17 mouse cellular contexts compared by ENCODE assay signal in the genomic region with DNA sequence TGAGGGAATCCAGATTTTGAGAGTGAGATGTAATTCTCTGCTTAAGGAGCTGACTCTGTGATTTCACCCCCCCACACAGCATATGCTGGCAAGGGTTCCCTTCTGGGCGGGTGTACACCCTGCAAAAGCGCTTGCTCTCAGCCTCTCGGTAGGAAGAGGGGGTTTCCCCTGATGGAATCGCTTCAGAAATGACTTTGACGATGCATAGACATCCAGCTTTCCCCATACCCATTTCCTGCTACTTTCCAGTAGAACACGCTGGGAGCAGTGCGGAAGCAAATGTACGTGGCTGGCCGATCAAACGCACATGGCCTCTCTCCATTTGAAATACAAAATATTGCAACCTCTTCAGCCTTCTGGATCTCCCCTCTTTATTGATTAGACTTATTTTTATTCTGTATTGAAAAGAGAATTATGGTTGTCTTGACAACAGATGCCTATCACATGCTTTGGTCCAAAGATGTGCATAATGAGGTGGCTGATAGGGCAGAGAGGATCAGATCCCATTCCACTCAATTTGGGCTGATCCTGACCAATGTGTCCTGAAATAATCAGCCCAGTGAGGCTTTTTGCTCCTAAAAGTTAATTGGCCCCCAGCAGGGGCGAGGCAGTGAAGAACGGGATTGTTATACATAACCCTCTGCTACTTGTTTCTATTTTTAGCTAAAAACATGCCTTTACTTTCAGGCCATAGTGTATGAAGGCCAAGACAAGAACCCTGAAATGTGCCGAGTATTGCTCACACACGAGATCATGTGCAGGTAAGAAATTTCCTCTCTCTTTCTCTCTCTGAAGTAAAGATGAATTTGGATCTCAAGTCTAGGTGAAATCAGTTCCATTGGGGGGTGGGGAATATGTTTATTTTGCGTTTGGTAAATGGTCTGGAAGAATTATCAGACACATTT. TPM values are rescaled to one million over a fixed set of nuclear protein-coding genes. Genes with fewer than 3 reads are reported as not detected.
A peak's percentile ranks its signal among the peaks of the same experiment; 100 is the strongest.
DNase-seq lines count a peak whose midpoint lies in the region; ATAC-seq and TF ChIP-seq lines count a peak whose summit lies in the region.
"Had no signal": no experiment of that assay in that cellular context is flagged by ENCODE, and none has a peak within 500 bp of the region (broad histone marks: within the 10 kb centered on the region; RNA-seq: fewer than 3 reads in every experiment).

No protein-coding gene starts in this region.

- TF ChIP-seq POLR2A in cerebellum, adult 2 months (IDR thresholded peaks at IDR 0.05; ENCODE audit: borderline replicate concordance, insufficient read depth, low read length), result no peak

- H3K9ac ChIP-seq in hindbrain, embryonic 15.5 days, result no peak overlapping the region
- no peak overlapping the region for H3K9ac ChIP-seq in hindbrain, embryonic 11.5 days (ENCODE audit: low read depth, low read length)
- no peak overlapping the region for H3K9ac ChIP-seq in midbrain, embryonic 13.5 days (replicated peaks)
- H3K9ac ChIP-seq in midbrain, embryonic 15.5 days, result no peak overlapping the region
- H3K9ac ChIP-seq: embryonic facial prominence, embryonic 12.5 days; forebrain, embryonic 15.5 days; heart, embryonic 13.5 days had no signal

- 72% methylated on average over 15 of the region's 15 CpGs for WGBS in hindbrain, embryonic 15.5 days
- 89% methylated on average over 15 of the region's 15 CpGs for WGBS in hindbrain, embryonic 11.5 days
- WGBS in midbrain, embryonic 13.5 days, result 81% methylated on average over 15 of the region's 15 CpGs
- 75% methylated on average over 15 of the region's 15 CpGs for WGBS in midbrain, embryonic 15.5 days
- 77% methylated on average over 15 of the region's 15 CpGs for WGBS in cerebellum, adult 2 months

- H3K36me3 ChIP-seq in hindbrain, embryonic 15.5 days, result no peaks in the 10 kb centered on the region
- no peaks in the 10 kb centered on the region for H3K36me3 ChIP-seq in hindbrain, embryonic 11.5 days (ENCODE audit: control insufficient read depth, insufficient read depth, low read length)
- H3K36me3 ChIP-seq in midbrain, embryonic 13.5 days, result no peaks in the 10 kb centered on the region
- no peaks in the 10 kb centered on the region for H3K36me3 ChIP-seq in midbrain, embryonic 15.5 days (replicated peaks)
- H3K36me3 ChIP-seq: embryonic facial prominence, embryonic 12.5 days; forebrain, embryonic 15.5 days; G1E had no signal

- H3K9me3 ChIP-seq in hindbrain, embryonic 15.5 days, result no peaks in the 10 kb centered on the region
- H3K9me3 ChIP-seq in hindbrain, embryonic 11.5 days (ENCODE audit: control insufficient read depth, low read length), result no peaks in the 10 kb centered on the region
- H3K9me3 ChIP-seq in midbrain, embryonic 13.5 days, result no peaks in the 10 kb centered on the region
- H3K9me3 ChIP-seq in midbrain, embryonic 15.5 days, result no peaks in the 10 kb centered on the region
- H3K9me3 ChIP-seq: embryonic facial prominence, embryonic 12.5 days; forebrain, embryonic 15.5 days; G1E; heart, embryonic 13.5 days had no signal

- ATAC-seq in hindbrain, embryonic 15.5 days (ENCODE audit: low FRiP score, low read depth), result peak; percentile 42; the same call in 1 of the 2 replicates
- ATAC-seq in hindbrain, embryonic 11.5 days (ENCODE audit: low FRiP score), result no peak
- 0 out of 2 replicates have a peak, but pooled peaks have one; percentile 11 for ATAC-seq in midbrain, embryonic 13.5 days
- no peak for ATAC-seq in midbrain, embryonic 15.5 days (replicated peaks)
- ATAC-seq in megakaryocyte progenitor cell, adult 5-6 weeks (replicated peaks; ENCODE audit: poor library complexity), result no peak
- ATAC-seq: forebrain, embryonic 15.5 days; intestine, embryonic 16.5 days had no signal

- H3K4me2 ChIP-seq in hindbrain, embryonic 15.5 days, result peak overlapping the region; percentile 6; the same call in 1 of the 2 replicates
- H3K4me2 ChIP-seq in hindbrain, embryonic 11.5 days (replicated peaks; ENCODE audit: low read depth, low read length), result no peak overlapping the region
- no peak overlapping the region for H3K4me2 ChIP-seq in midbrain, embryonic 13.5 days (replicated peaks)
- H3K4me2 ChIP-seq in midbrain, embryonic 15.5 days, result no peak overlapping the region
- H3K4me2 ChIP-seq: embryonic facial prominence, embryonic 12.5 days; forebrain, embryonic 15.5 days; heart, embryonic 13.5 days had no signal

- no peaks in the 10 kb centered on the region for H3K27me3 ChIP-seq in hindbrain, embryonic 15.5 days
- no peaks in the 10 kb centered on the region for H3K27me3 ChIP-seq in hindbrain, embryonic 11.5 days (ENCODE audit: control insufficient read depth, insufficient read depth, low read length)
- H3K27me3 ChIP-seq in midbrain, embryonic 13.5 days, result no peaks in the 10 kb centered on the region
- no peaks in the 10 kb centered on the region for H3K27me3 ChIP-seq in midbrain, embryonic 15.5 days (replicated peaks)
- H3K27me3 ChIP-seq in cerebellum, adult 2 months (ENCODE audit: control insufficient read depth, insufficient read depth, low read length), result no peaks in the 10 kb centered on the region
- H3K27me3 ChIP-seq: embryonic facial prominence, embryonic 12.5 days; heart, embryonic 13.5 days had no signal

- peaks cover 41% of the 10 kb centered on the region for H3K4me1 ChIP-seq in hindbrain, embryonic 15.5 days (replicated peaks)
- H3K4me1 ChIP-seq in hindbrain, embryonic 11.5 days (replicated peaks; ENCODE audit: control insufficient read depth, insufficient read depth, low read length), result 0 out of 2 replicates have a peak, but pooled peaks cover 3% of the 10 kb centered on the region
- peaks cover 57% of the 10 kb centered on the region for H3K4me1 ChIP-seq in midbrain, embryonic 13.5 days (replicated peaks)
- H3K4me1 ChIP-seq in midbrain, embryonic 15.5 days, result peaks cover 19% of the 10 kb centered on the region
- no peaks in the 10 kb centered on the region for H3K4me1 ChIP-seq in cerebellum, adult 2 months (ENCODE audit: control insufficient read depth, insufficient read depth, low read length)

- H3K27ac ChIP-seq in hindbrain, embryonic 15.5 days (replicated peaks), result no peak overlapping the region
- H3K27ac ChIP-seq in hindbrain, embryonic 11.5 days (ENCODE audit: low read depth, low read length), result no peak overlapping the region
- H3K27ac ChIP-seq in midbrain, embryonic 13.5 days, result no peak overlapping the region
- H3K27ac ChIP-seq in midbrain, embryonic 15.5 days, result no peak overlapping the region
- no peak overlapping the region for H3K27ac ChIP-seq in cerebellum, adult 2 months (ENCODE audit: insufficient read depth, low read length)
- H3K27ac ChIP-seq: embryonic facial prominence, embryonic 12.5 days; forebrain, embryonic 15.5 days; heart, embryonic 13.5 days had no signal

- H3K4me3 ChIP-seq in hindbrain, embryonic 15.5 days, result no peak overlapping the region
- H3K4me3 ChIP-seq in hindbrain, embryonic 11.5 days (ENCODE audit: low read depth, low read length), result no peak overlapping the region
- no peak overlapping the region for H3K4me3 ChIP-seq in midbrain, embryonic 13.5 days (replicated peaks)
- H3K4me3 ChIP-seq in midbrain, embryonic 15.5 days, result no peak overlapping the region
- H3K4me3 ChIP-seq in cerebellum, adult 2 months (replicated peaks; ENCODE audit: insufficient read depth, low read depth, low read length), result no peak overlapping the region
- H3K4me3 ChIP-seq: embryonic facial prominence, embryonic 12.5 days; forebrain, embryonic 15.5 days; heart, embryonic 13.5 days had no signal

- DNase-seq in hindbrain, embryonic 11.5 days (ENCODE audit: low spot score), result no peak
- peak; percentile 10 for DNase-seq in ZHBTc4 (ENCODE audit: low read depth, low spot score)
- DNase-seq in cerebellum, adult 2 months, result no peak
- DNase-seq: adrenal gland, postnatal 10 days; cerebellum, adult 11 months; cerebellum, adult 9-10 months; gastrocnemius, postnatal 14 days; heart, postnatal 36 days had no signal

- no peak for TF ChIP-seq CTCF in cerebellum, adult 2 months (IDR thresholded peaks at IDR 0.05; ENCODE audit: borderline replicate concordance, insufficient read depth, low read depth, low read length)

RNA-seq across cellular contexts. Expression of gene Ebf1, which starts 15.2 kb away (rescaled TPM):
- 101 and 139 TPM in 2 replicates for polyA plus RNA-seq in hindbrain, embryonic 15.5 days (2015; fragmentation: Nextera tagmentation; extraction: Ambion mirVana)
- 102 and 111 TPM in 2 replicates for polyA plus RNA-seq in hindbrain, embryonic 11.5 days (2014; fragmentation: Nextera tagmentation; extraction: Ambion mirVana)
- 93.8 and 94.0 TPM in 2 replicates for polyA plus RNA-seq in midbrain, embryonic 13.5 days (2015; fragmentation: Nextera tagmentation; extraction: Ambion mirVana)
- polyA plus RNA-seq in midbrain, embryonic 15.5 days (2015; fragmentation: Nextera tagmentation; extraction: Ambion mirVana), result 66.6 and 68.9 TPM in 2 replicates
- 24.9 and 26.2 TPM in 2 replicates for polyA plus RNA-seq in cerebellum, adult 2 months (2012; rRNA removed)
- 0.02 and 0.29 TPM in 2 replicates for total RNA-seq in megakaryocyte progenitor cell, adult 5-6 weeks (2015)
- total RNA-seq in megakaryocyte progenitor cell, adult 5-6 weeks (2017), result 0.24 TPM in 1 of 2 replicates, not detected in the other
- polyA plus RNA-seq: G1E had no signal

Comparison
In these comparisons a context has a peak if more than half of its experiments do, and no peak if none do; other contexts are left out.
1. ATAC-seq: peak in hindbrain, embryonic 15.5 days (single experiment) and midbrain, embryonic 13.5 days (single experiment); none in hindbrain, embryonic 11.5 days (single experiment), midbrain, embryonic 15.5 days (single experiment) and megakaryocyte progenitor cell, adult 5-6 weeks (single experiment).